Mouse (Mus musculus) adrenal gland, postnatal 4 days (tissue): ENCODE data around the gene 1700067P10Rik. TPM values are rescaled to one million over a fixed set of nuclear protein-coding genes. Genes with fewer than 3 reads are reported as not detected.
A peak's percentile ranks its signal among the peaks of the same experiment; 100 is the strongest.

Experiments
- DNase-seq, 2 experiments: peaks; one replicate each; pipeline ENCODE4 v3.0.0; 2021 to 2022; ENCODE audit warnings: low spot score in 2 of 2, mixed read lengths in 2 of 2
- total RNA-seq, 2 experiments: library from RNA; stranded (reverse); gene quantifications; 2 replicates each; pipeline ENCODE4 v1.2.3; 2021

Gene 1700067P10Rik
- total RNA-seq, 2 experiments from 2014 or later = not detected

DNA sequence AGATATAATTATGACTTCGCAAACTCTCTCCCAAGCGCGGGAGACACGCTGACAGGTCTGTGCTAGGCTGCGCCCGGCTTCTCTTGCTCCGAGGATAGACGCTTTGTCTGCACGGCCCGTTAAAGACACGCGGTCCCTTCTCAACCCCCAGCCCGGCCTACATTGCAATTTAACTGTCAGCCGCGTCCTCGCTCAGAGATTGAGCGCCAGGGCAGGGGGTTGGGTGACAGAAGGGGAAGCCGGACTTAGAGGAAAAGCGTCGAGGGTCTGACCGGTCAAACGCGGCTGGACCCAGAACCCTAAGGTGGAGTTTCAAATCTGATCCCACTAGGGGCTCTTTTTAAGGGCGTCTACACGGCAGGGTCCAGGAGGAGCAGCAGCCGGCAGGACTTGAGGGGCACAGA lies 6.6 kb downstream of the 1700067P10Rik start:
- DNase-seq = no peak

GRCm38 (mm10) chr17:48096321-48096720 lies 7.2 kb downstream of the 1700067P10Rik start:
- no peak for DNase-seq

DNA sequence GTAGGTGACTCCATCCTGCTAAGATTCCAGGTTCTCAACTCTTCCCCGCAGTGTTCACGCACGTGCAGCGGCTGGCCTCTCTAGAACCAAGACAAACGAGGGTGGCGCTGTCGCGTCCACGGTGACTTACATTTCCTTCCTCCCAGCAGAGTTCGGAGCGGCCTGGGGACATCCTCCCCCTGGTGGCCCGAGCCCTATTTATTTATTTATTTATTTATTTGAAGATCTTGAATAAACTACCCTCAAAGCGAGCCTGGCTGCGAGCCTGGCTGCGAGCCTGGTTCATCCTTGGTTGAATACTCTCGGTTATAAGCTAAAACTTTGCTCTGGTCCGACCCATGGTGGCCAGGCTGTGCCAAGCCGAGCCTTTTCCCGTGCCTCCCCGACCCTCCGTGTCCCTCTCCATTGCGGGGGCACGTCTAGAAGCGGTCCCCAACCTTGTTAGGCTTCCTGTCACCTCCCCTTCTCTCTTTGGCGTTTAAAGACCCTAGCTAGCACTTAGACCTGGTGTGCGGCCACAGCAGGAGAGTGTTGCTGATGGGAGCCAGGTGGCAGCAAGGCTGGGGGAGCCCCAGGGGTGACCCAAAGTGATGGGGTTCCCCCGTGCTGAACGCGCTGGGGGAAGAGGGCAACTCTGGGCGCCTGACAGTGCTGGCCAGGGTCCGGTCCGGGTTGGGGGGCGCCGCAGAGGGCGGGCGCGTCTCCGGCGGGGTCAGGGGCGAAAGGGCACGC lies 8.1 kb downstream of the 1700067P10Rik start:
- DNase-seq = no peak

DNA sequence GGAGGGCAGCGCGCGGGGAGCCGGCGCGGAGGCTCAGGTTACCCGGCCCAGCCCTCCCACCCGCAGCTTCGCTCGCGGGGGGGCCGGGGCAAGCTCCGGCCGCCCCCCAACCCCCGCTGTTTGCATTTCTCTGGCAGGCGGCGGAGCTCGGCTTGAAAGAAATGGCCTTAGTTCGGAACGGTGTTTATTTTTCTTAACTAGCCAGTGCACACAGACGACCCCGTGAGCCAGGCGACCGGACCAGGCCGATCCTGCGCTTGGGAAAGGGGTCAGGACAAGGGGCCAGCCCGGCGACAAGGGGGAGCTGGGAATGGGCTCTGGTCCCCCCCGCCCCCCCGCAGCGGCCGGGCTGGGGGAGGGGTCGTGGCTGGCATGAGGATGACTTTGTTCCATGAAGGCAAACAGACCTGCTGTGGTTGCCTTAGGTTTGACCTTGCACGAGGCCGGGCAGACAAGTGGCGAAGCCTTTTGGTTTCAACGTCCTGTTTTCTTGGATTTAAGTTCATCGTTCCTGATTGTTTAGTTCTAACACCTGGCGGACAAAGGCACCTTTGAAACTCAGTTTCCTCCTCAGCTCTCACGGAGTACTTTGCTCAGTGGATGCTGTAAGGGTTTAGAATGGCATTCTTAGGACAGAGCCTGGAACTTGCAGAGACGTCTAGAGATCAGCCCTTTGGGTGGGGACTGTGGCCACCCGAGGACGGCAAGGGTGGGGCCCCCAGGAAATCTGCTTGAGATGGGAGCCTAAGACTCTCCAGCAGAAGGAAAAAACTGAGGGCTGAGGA lies 8.8 kb downstream of the 1700067P10Rik start:
- no peak for DNase-seq

- no peak for DNase-seq
Measured at GRCm38 (mm10) chr17:48098528-48098890, 9.4 kb downstream of the 1700067P10Rik start.

DNA sequence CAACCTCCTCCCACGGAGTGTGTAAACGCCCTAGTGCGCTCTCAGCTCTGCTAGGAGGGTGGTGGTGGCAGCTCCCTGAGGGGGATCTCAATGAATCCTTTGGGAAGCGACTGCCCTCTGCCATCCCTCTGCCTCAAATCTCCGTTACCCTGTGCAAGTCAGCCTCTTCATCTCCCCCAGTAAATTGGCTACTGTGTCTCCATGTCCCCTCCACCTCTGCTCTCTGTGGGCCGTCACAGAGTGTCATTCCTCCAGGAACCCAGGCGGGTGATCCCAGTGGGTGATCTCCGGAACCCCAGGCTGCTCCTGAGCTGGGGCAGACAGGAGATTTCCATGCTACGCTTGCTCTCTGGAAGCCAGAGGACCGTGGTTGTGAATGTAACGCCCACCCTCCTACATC lies 10.2 kb downstream of the 1700067P10Rik start:
- DNase-seq = no peak

GRCm38 (mm10) chr17:48100441-48101417 lies 11.6 kb downstream of the 1700067P10Rik start:
- DNase-seq = peak; percentile 50 to 62

GRCm38 (mm10) chr17:48107333-48107732 lies 18.2 kb downstream of the 1700067P10Rik start:
- DNase-seq = no peak

DNA sequence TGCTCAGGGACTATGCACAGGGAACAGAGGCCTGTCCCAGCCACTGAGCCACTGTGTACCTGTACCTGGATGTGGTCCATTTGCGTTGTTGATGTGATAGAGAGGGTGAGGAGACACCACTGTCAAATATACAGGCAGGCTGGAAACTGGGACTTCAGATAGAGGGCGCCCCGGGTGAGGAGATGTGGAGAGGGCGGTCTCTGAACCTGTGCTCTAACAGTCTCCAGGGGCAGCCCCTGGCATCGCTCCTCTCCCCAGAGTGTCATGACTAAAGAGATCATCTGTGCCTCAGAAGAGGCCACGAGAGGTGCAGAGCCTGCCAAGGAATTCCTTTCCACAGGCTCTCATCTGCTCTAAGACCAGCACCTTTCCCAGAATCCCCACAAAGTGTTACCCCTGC lies 18.7 kb downstream of the 1700067P10Rik start:
- DNase-seq = no peak

DNA sequence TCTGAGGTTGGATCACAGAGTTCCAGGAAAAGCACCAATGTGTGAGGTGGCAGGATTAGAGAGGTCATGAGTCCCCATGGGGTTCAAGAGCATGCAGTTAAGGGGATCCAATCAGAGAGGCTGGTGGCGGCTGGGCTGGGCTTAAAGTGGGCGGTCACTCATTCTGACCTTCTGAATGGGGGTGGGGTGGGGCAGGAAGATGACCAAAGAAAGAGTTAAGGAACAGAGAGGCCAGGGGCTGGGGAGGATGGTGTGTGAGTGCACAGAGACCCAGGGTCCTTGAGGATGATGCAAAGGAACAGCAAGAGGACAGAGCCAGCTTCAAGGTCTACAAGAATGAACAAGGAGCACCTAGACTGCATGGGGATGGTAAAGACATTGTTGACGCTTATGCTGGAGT lies 19.4 kb downstream of the 1700067P10Rik start:
- DNase-seq = no peak

GRCm38 (mm10) chr17:48110547-48111287 lies 21.6 kb downstream of the 1700067P10Rik start:
- no peak for DNase-seq

DNA sequence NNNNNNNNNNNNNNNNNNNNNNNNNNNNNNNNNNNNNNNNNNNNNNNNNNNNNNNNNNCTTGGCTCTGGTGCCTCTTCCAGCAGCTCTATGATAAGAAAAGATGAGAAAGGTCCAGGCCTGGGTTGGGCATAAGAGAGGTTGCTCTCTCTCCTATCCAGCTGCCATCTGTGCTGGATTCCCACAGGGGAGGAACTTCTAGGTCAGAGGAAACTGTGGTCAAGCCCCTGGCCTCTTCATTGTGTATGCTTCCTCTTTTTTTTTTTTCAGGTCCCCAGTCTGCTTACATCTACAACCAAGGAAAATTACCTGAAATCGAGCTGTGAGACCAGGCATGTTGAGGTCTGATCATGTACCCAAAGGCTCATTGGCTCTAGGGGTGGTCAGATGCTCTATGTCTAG lies 29.5 kb downstream of the 1700067P10Rik start:
- no peak for DNase-seq

- DNase-seq = peak; percentile 28 to 67
Measured at GRCm38 (mm10) chr17:48119656-48120055, 30.5 kb downstream of the 1700067P10Rik start.

DNA sequence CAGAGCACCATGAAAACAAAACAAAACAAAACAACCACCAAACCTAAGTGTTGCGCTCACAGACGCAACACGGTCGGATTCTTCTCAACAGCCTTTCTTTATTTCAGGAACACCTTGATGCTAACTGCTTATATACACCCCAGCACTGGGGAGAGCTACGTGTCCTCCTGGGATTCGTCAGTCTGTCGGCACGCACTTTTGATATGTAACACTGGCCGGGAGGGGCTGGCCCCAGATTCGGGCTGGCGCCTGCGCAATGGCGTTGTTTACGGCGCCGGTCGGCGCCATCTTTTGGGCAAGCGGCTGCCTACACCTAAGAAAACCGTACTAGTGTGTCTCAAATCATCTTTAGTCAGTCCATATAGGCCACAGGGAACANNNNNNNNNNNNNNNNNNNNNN lies 31.3 kb downstream of the 1700067P10Rik start:
- no peak for DNase-seq

DNA sequence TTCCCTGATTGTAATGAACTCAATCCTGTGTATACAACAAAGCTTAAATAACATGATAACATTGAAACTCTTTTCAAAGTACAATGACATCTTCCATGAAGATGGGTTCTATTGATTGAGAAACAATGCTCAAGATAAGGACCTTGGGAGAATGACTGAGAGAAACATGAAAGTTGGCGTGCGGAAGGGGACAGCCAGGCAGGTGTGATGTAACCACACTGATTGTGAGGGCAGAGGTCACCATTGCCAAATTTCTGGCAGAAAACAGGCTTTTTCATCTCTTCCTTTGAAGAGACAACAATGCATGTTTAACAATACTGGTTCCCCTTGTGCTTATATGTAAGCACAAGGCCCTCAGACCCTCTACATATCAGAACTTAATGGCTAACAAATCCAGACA lies 43.7 kb downstream of the 1700067P10Rik start:
- DNase-seq = no peak

Other genes starting within 250 kb of the 1700067P10Rik start
- 10 to 100 TPM; 37.8 to 41.2 TPM for gene Foxp4, start 164.7 kb upstream of the 1700067P10Rik start, total RNA-seq
- under 1 TPM in 1 of 2 experiments, not detected in 1; 0.56 TPM for gene 1700122O11Rik, start 51.0 kb upstream of the 1700067P10Rik start, total RNA-seq
- gene 9830107B12Rik, start 56.9 kb downstream of the 1700067P10Rik start, total RNA-seq = under 1 TPM in 1 of 2 experiments, not detected in 1; 0.28 TPM
- gene A530064D06Rik, start 78.0 kb downstream of the 1700067P10Rik start, total RNA-seq = under 1 TPM; 0.31 to 0.48 TPM
- gene Trem1, start 143.4 kb downstream of the 1700067P10Rik start, total RNA-seq = under 1 TPM; 0.08 to 0.25 TPM
- gene Trem3, start 158.5 kb downstream of the 1700067P10Rik start, total RNA-seq = 1 to 10 TPM in 1 of 2 experiments, under 1 TPM in 1; 0.92 to 1.5 TPM
- gene Treml4, start 175.0 kb downstream of the 1700067P10Rik start, total RNA-seq = 1 to 10 TPM; 1.6 to 2.1 TPM
- gene Treml2, start 210.2 kb downstream of the 1700067P10Rik start, total RNA-seq = 1 to 10 TPM in 1 of 2 experiments, under 1 TPM in 1; 0.87 to 1.2 TPM
- gene B430306N03Rik, start 226.8 kb downstream of the 1700067P10Rik start, total RNA-seq = 1 to 10 TPM in 1 of 2 experiments, under 1 TPM in 1; 0.50 to 1.0 TPM